Mouse (Mus musculus) heart, embryonic 13.5 days (tissue): ENCODE results near the gene Rarres2. TPM values are rescaled to one million over a fixed set of nuclear protein-coding genes. Genes with fewer than 3 reads are reported as not detected.

Source experiments
- ATAC-seq: fragments of 200-750 bp; cut with Nextera tagmentation; 2 replicates; pipeline ENCODE4 v1.8.0; 2017; ENCODE audit warnings: moderate TSS enrichment; ENCODE audit not compliant: insufficient number of reproducible peaks, low FRiP score, low TSS enrichment; ENCODE audit errors: extremely low read depth
- H3K27ac ChIP-seq: fragments of 300-500 bp; sonication (generic); replicated peaks from 2 replicates; pipeline ENCODE4 v1.5.1; 2015; ENCODE audit warnings: moderate library complexity, mild to moderate bottlenecking, inconsistent platforms
- H3K27me3 ChIP-seq: fragments of 300-500 bp; sonication (generic); replicated peaks from 2 replicates; pipeline ENCODE4 v1.6.1; 2015; ENCODE audit warnings: mild to moderate bottlenecking, inconsistent platforms
- H3K36me3 ChIP-seq: fragments of 300-500 bp; sonication (generic); 2 replicates; pipeline ENCODE4 v1.6.1; 2015; ENCODE audit warnings: mild to moderate bottlenecking, inconsistent platforms
- H3K4me1 ChIP-seq: fragments of 300-500 bp; sonication (generic); 2 replicates; pipeline ENCODE4 v1.6.1; 2015; ENCODE audit warnings: inconsistent platforms
- H3K4me2 ChIP-seq: fragments of 300-500 bp; sonication (generic); 2 replicates; pipeline ENCODE4 v1.6.1; 2015; ENCODE audit warnings: inconsistent platforms, mild to moderate bottlenecking, moderate library complexity
- H3K4me3 ChIP-seq: fragments of 300-500 bp; sonication (generic); 2 replicates; pipeline ENCODE4 v1.5.1; 2015; ENCODE audit warnings: moderate library complexity, mild to moderate bottlenecking, inconsistent platforms
- H3K9ac ChIP-seq: fragments of 300-500 bp; sonication (generic); 2 replicates; pipeline ENCODE4 v1.6.1; 2015; ENCODE audit warnings: inconsistent platforms, mild to moderate bottlenecking, moderate library complexity
- H3K9me3 ChIP-seq: fragments of 300-500 bp; sonication (generic); 2 replicates; pipeline ENCODE4 v1.6.1; 2016; ENCODE audit warnings: inconsistent platforms
- WGBS: fragments of 180-500 bp; shearing (Covaris S2); methylation state at CpG from one replicate; pipeline ENCODE4 v1.1.7; 2015; ENCODE audit warnings: mixed read lengths; 5-methylcytosine and 5-hydroxymethylcytosine counted together
- polyA plus RNA-seq: library from polyadenylated mRNA; unstranded; fragments of >200 nt; fragmentation: Nextera tagmentation; extraction: Ambion mirVana; gene quantifications from 2 replicates; pipeline ENCODE4 v1.2.1, GENCODE M21; 2015

The Rarres2 gene
- polyA plus RNA-seq, 1 experiment from 2014 or later: 35.8 TPM

- H3K27ac ChIP-seq: peak within 1 kb of the TSS; percentile 97
- no peaks in the 10 kb centered on the region for H3K27me3 ChIP-seq
- under 1% methylated on average over 39 of the region's 39 CpGs for WGBS
- ATAC-seq: peak; percentile 74
- no peaks in the 10 kb centered on the region for H3K9me3 ChIP-seq
- peaks cover 16% of the 10 kb centered on the region for H3K4me1 ChIP-seq
- peaks cover 20% of the 10 kb centered on the region for H3K36me3 ChIP-seq
- peak within 1 kb of the TSS; percentile 81 for H3K4me2 ChIP-seq
- peak within 1 kb of the TSS; percentile 62 for H3K4me3 ChIP-seq
- peak within 1 kb of the TSS; percentile 83 for H3K9ac ChIP-seq
Measured at GRCm38 (mm10) chr6:48554280-48555103, 18.1 kb downstream of the Rarres2 start, which contains the start of gene Lrrc61. TSS of gene Lrrc61 (plus strand) at chr6:48554796.

GRCm38 (mm10) chr6:48553819-48554218 lies 18.8 kb downstream of the Rarres2 start:
- H3K36me3 ChIP-seq: peaks cover 15% of the 10 kb centered on the region
- 71% methylated on average over 4 of the region's 4 CpGs for WGBS
- peak overlapping the region; percentile 62 for H3K4me3 ChIP-seq
- no peaks in the 10 kb centered on the region for H3K9me3 ChIP-seq
- peak overlapping the region; percentile 81 for H3K4me2 ChIP-seq
- no peak for ATAC-seq
- H3K27me3 ChIP-seq: no peaks in the 10 kb centered on the region
- H3K4me1 ChIP-seq: peaks cover 16% of the 10 kb centered on the region
- peak overlapping the region; percentile 83 for H3K9ac ChIP-seq
- H3K27ac ChIP-seq: peak overlapping the region; percentile 97

GRCm38 (mm10) chr6:48552918-48553317 lies 19.7 kb downstream of the Rarres2 start:
- no peak overlapping the region for H3K4me2 ChIP-seq
- H3K36me3 ChIP-seq: peaks cover 9% of the 10 kb centered on the region
- peaks cover 16% of the 10 kb centered on the region for H3K4me1 ChIP-seq
- H3K9ac ChIP-seq: no peak overlapping the region
- H3K27me3 ChIP-seq: no peaks in the 10 kb centered on the region
- H3K27ac ChIP-seq: no peak overlapping the region
- no peak overlapping the region for H3K4me3 ChIP-seq
- 42% methylated on average over 4 of the region's 4 CpGs for WGBS
- no peaks in the 10 kb centered on the region for H3K9me3 ChIP-seq
- no peak for ATAC-seq

GRCm38 (mm10) chr6:48548314-48548713 lies 24.3 kb downstream of the Rarres2 start:
- no peak overlapping the region for H3K4me3 ChIP-seq
- no peak overlapping the region for H3K9ac ChIP-seq
- no peak for ATAC-seq
- no peak overlapping the region for H3K4me2 ChIP-seq
- H3K27ac ChIP-seq: no peak overlapping the region
- no peaks in the 10 kb centered on the region for H3K9me3 ChIP-seq
- H3K27me3 ChIP-seq: no peaks in the 10 kb centered on the region; the same call in 1 of the 2 replicates
- no peaks in the 10 kb centered on the region for H3K36me3 ChIP-seq
- 77% methylated on average over 6 of the region's 6 CpGs for WGBS
- H3K4me1 ChIP-seq: no peaks in the 10 kb centered on the region

GRCm38 (mm10) chr6:48546858-48547257 lies 25.7 kb downstream of the Rarres2 start:
- no peaks in the 10 kb centered on the region; the same call in 1 of the 2 replicates for H3K27me3 ChIP-seq
- H3K4me1 ChIP-seq: peaks cover 8% of the 10 kb centered on the region
- WGBS: 57% methylated on average over 4 of the region's 4 CpGs
- H3K9me3 ChIP-seq: no peaks in the 10 kb centered on the region
- H3K4me3 ChIP-seq: no peak overlapping the region
- no peak overlapping the region for H3K4me2 ChIP-seq
- H3K27ac ChIP-seq: no peak overlapping the region
- H3K9ac ChIP-seq: no peak overlapping the region
- H3K36me3 ChIP-seq: no peaks in the 10 kb centered on the region
- no peak for ATAC-seq

- Histone ChIP-seq H3K4me1 (peaks cover 11% of the 10 kb centered on the region), H3K27me3 (no peaks in the 10 kb centered on the region; the same call in 1 of the 2 replicates), H3K9me3 (no peaks in the 10 kb centered on the region), H3K4me2 (no peak overlapping the region), H3K9ac (no peak overlapping the region), H3K36me3 (no peaks in the 10 kb centered on the region), H3K27ac (no peak overlapping the region), H3K4me3 (no peak overlapping the region)
- ATAC-seq: no peak
- WGBS: 32% methylated on average over 1 of the region's 1 CpGs
Measured at GRCm38 (mm10) chr6:48546271-48546670, 26.3 kb downstream of the Rarres2 start.

- H3K4me1 ChIP-seq: peaks cover 11% of the 10 kb centered on the region
- H3K4me3 ChIP-seq: no peak overlapping the region
- no peak for ATAC-seq
- H3K9ac ChIP-seq: no peak overlapping the region
- no peaks in the 10 kb centered on the region for H3K9me3 ChIP-seq
- WGBS: 65% methylated on average over 5 of the region's 5 CpGs
- H3K36me3 ChIP-seq: no peaks in the 10 kb centered on the region
- H3K4me2 ChIP-seq: no peak overlapping the region
- no peaks in the 10 kb centered on the region; the same call in 1 of the 2 replicates for H3K27me3 ChIP-seq
- H3K27ac ChIP-seq: no peak overlapping the region
Measured at GRCm38 (mm10) chr6:48545251-48545650, 27.3 kb downstream of the Rarres2 start.

- Histone ChIP-seq H3K4me1 (peaks cover 17% of the 10 kb centered on the region), H3K9ac (no peak overlapping the region), H3K36me3 (no peaks in the 10 kb centered on the region), H3K9me3 (no peaks in the 10 kb centered on the region), H3K27ac (no peak overlapping the region), H3K4me3 (no peak overlapping the region), H3K4me2 (no peak overlapping the region), H3K27me3 (no peaks in the 10 kb centered on the region; the same call in 1 of the 2 replicates)
- ATAC-seq: no peak
- WGBS: 66% methylated on average over 3 of the region's 3 CpGs
Measured at GRCm38 (mm10) chr6:48542631-48543030, 30.0 kb downstream of the Rarres2 start.

GRCm38 (mm10) chr6:48541560-48542450 lies 30.8 kb downstream of the Rarres2 start:
- Histone ChIP-seq H3K9me3 (no peaks in the 10 kb centered on the region), H3K27ac (no peak overlapping the region; the same call in 1 of the 2 replicates), H3K36me3 (no peaks in the 10 kb centered on the region), H3K4me1 (peaks cover 24% of the 10 kb centered on the region), H3K4me2 (no peak overlapping the region), H3K27me3 (no peaks in the 10 kb centered on the region; the same call in 1 of the 2 replicates), H3K9ac (no peak overlapping the region), H3K4me3 (no peak overlapping the region)
- 42% methylated on average over 7 of the region's 7 CpGs for WGBS
- ATAC-seq: no peak

GRCm38 (mm10) chr6:48540721-48541120 lies 31.9 kb downstream of the Rarres2 start:
- WGBS: 38% methylated on average over 3 of the region's 3 CpGs
- H3K9me3 ChIP-seq: no peaks in the 10 kb centered on the region
- ATAC-seq: no peak
- H3K4me3 ChIP-seq: no peak overlapping the region
- no peaks in the 10 kb centered on the region; the same call in 1 of the 2 replicates for H3K27me3 ChIP-seq
- no peak overlapping the region for H3K9ac ChIP-seq
- H3K27ac ChIP-seq: no peak overlapping the region
- peaks cover 24% of the 10 kb centered on the region for H3K4me1 ChIP-seq
- no peaks in the 10 kb centered on the region for H3K36me3 ChIP-seq
- no peak overlapping the region for H3K4me2 ChIP-seq

GRCm38 (mm10) chr6:48539860-48540259 lies 32.7 kb downstream of the Rarres2 start:
- H3K4me1 ChIP-seq: peaks cover 24% of the 10 kb centered on the region
- no peak overlapping the region for H3K4me3 ChIP-seq
- no peaks in the 10 kb centered on the region for H3K36me3 ChIP-seq
- no peak for ATAC-seq
- no peak overlapping the region for H3K4me2 ChIP-seq
- WGBS: 76% methylated on average over 5 of the region's 5 CpGs
- H3K27ac ChIP-seq: no peak overlapping the region
- H3K27me3 ChIP-seq: no peaks in the 10 kb centered on the region; the same call in 1 of the 2 replicates
- H3K9me3 ChIP-seq: no peaks in the 10 kb centered on the region
- no peak overlapping the region for H3K9ac ChIP-seq
